Mouse (Mus musculus): Measurements from ENCODE around the gene Cep19.

The Cep19 gene

GRCm38 (mm10) chr16:32143766-32144165, 44.2 kb downstream of the Cep19 start:
- no peak for DNase-seq (ENCODE audit: low spot score in 2 of 2)

DNA sequence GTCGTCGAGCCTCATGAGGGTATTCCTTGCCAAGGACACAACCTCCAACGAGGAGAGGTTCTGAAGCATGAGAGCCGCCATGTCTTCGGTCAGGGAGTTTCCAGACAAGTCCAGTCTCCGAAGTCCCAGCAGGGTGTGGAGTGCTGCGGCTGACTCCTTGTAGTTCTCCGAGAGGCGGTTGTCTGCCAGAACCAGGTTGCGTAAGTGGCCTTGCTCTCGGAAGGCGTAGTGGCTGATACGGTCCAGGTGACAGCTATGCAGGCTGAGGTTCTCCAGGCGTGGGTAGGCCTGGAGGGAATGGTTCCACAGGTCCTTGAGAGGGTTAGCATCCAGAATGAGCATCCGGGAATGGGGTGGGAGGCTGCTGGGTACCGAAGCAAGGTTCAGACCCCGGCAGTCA, 45.0 kb downstream of the Cep19 start:
- DNase-seq (ENCODE audit: low spot score in 2 of 2): no peak

GRCm38 (mm10) chr16:32147589-32148207, 48.1 kb downstream of the Cep19 start:
- DNase-seq (ENCODE audit: low spot score in 2 of 2): no peak

- no peak for DNase-seq (ENCODE audit: low spot score in 2 of 2)
Observed at GRCm38 (mm10) chr16:32153976-32154375, 54.4 kb downstream of the Cep19 start.

DNA sequence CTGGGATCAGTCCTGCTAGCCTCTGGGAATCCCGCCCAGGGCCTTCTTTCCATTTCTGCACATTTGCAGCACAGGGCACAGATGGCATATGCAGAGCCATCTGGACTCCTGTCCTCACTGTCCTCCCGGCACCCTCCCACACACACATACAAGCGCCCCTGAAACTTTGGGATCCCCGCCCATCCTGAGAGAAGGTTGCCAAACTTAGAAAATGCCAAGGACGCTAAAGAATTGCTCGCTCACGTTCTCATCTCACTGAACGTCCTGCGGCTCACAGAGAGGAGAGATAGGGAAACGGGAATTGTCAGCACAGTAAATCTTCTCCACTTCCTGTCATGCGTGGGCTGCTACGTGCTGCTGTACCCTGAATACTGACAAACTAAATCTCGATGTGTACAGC, 54.8 kb downstream of the Cep19 start:
- DNase-seq (ENCODE audit: low spot score in 2 of 2): peak; percentile 86 to 91

- DNase-seq (ENCODE audit: low spot score in 2 of 2): no peak
Observed at GRCm38 (mm10) chr16:32156719-32157118, 57.1 kb downstream of the Cep19 start.

GRCm38 (mm10) chr16:32157369-32157768, 57.8 kb downstream of the Cep19 start:
- no peak for DNase-seq (ENCODE audit: low spot score in 2 of 2)
